Mouse (Mus musculus) stomach, embryonic 14.5 days (tissue): Measurements from ENCODE around the gene Hddc3. TPM values are rescaled to one million over a fixed set of nuclear protein-coding genes. Genes with fewer than 3 reads are reported as not detected.

ENCODE experiments used
- ATAC-seq: fragments of 200-750 bp; cut with Nextera tagmentation; 2 replicates; pipeline ENCODE4 v1.8.0; 2017; ENCODE audit warnings: low read depth, moderate TSS enrichment; ENCODE audit not compliant: insufficient number of reproducible peaks, insufficient read depth, low FRiP score
- H3K27ac ChIP-seq: fragments of 300-500 bp; sonication (generic); 2 replicates; pipeline ENCODE4 v1.5.1; 2014; ENCODE audit warnings: mild to moderate bottlenecking, low read length, moderate library complexity, mixed read lengths
- H3K27me3 ChIP-seq: fragments of 300-500 bp; sonication (generic); 2 replicates; pipeline ENCODE4 v1.6.1; 2014; ENCODE audit warnings: low read length, control low read depth, mixed read lengths; ENCODE audit not compliant: control insufficient read depth, insufficient read depth
- H3K36me3 ChIP-seq: fragments of 300-500 bp; sonication (generic); 2 replicates; pipeline ENCODE4 v1.6.1; 2014; ENCODE audit warnings: mild to moderate bottlenecking, control low read depth, low read length, moderate library complexity, mixed read lengths; ENCODE audit not compliant: control insufficient read depth, insufficient read depth
- H3K4me1 ChIP-seq: fragments of 300-500 bp; sonication (generic); 2 replicates; pipeline ENCODE4 v1.6.1; 2014; ENCODE audit warnings: low read length, control low read depth, mixed read lengths; ENCODE audit not compliant: control insufficient read depth, insufficient read depth
- H3K4me2 ChIP-seq: fragments of 300-500 bp; sonication (generic); replicated peaks from 2 replicates; pipeline ENCODE4 v1.6.1; 2014; ENCODE audit warnings: low read depth, low read length, control low read depth
- H3K4me3 ChIP-seq: fragments of 300-500 bp; sonication (generic); 2 replicates; pipeline ENCODE4 v1.5.1; 2014; ENCODE audit warnings: low read depth, low read length, control low read depth
- H3K9ac ChIP-seq: fragments of 300-500 bp; sonication (generic); replicated peaks from 2 replicates; pipeline ENCODE4 v1.6.1; 2014; ENCODE audit warnings: low read depth, mild to moderate bottlenecking, control low read depth, low read length, moderate library complexity, mixed read lengths
- H3K9me3 ChIP-seq: fragments of 300-500 bp; sonication (generic); 2 replicates; pipeline ENCODE4 v1.6.1; 2016; ENCODE audit warnings: low read depth, low read length, control low read depth; ENCODE audit not compliant: control insufficient read depth
- WGBS: fragments of 180-500 bp; shearing (Covaris S2); extraction: QIAGEN DNeasy Blood & Tissue Kit; methylation state at CpG from one replicate; pipeline ENCODE4 v1.1.7; 2014; 5-methylcytosine and 5-hydroxymethylcytosine counted together
- polyA plus RNA-seq: library from polyadenylated mRNA; unstranded; fragments of >200 nt; fragmentation: Nextera tagmentation; extraction: Ambion mirVana; gene quantifications from 2 replicates; pipeline ENCODE4 v1.2.1, GENCODE M21; 2014

The Hddc3 gene
- polyA plus RNA-seq: 24.3 and 26.5 TPM in 2 replicates

DNA sequence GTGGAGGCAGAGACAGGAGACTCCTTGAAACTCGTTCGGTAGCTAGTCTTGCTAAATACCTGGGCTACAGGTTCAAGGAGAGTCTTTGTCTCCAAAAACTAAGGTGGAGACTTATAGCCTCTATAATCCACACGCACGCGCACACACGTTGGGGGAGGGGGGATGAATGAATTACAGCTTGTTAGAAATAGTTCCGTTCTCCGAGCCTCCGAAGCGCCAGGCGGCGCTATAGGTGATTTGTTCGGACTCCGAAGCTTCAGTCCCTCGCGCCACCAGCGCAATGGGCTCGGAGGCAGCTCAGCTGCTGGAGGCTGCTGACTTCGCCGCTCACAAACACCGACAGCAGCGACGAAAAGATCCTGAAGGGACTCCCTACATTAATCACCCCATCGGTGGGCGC lies at the start of gene Hddc3:
Gene Hddc3, plus strand, starts transcription at position 247 of the 400 bp plus-strand sequence.
- Histone ChIP-seq H3K4me1 (peaks cover 24% of the 10 kb centered on the region; the same call in 1 of the 2 replicates), H3K9ac (peak within 1 kb of the TSS; percentile 77), H3K36me3 (no peaks in the 10 kb centered on the region; the same call in 1 of the 2 replicates), H3K9me3 (no peaks in the 10 kb centered on the region), H3K4me3 (peak within 1 kb of the TSS; percentile 51), H3K4me2 (peak within 1 kb of the TSS; percentile 95), H3K27me3 (no peaks in the 10 kb centered on the region), H3K27ac (no peak within 1 kb of the TSS)
- 1% methylated on average over 25 of the region's 25 CpGs for WGBS
- ATAC-seq: peak; percentile 14; the same call in 1 of the 2 replicates

DNA sequence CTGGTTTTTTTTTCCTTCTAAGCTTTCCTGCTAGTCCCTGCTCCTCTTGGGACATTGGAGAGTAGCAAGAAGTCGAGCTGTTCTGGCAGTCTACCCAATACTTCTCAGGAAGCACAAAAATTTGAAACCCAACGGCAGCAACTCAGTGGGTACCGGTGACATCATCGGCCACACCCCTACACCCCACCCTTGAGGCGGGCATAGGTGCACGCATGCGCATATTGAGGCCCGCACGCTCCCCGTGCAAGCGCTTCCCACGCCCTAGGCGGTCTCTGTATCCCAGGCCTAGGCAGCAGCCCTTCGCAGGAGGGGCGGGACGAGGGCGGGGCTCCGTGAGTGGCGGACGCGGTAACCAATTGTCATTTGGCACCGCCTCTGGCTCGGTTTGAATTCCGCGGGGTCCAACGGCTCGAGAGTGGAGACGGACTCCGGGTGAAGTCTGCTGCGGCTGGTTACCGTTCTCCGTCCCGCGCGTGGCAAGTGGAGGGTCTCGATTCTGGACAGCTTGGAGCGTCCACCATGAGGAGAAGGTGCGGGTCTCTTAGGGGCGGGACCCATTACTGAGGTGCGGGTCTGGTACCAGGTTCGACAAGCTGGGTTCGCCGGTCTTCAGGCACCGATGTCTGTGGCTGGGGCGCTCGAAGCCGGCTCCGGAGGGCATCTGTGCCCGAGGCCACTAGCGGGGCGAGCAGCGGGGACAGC lies 48.7 kb upstream of the Hddc3 start, which contains the start of gene Prc1:
Gene Prc1, plus strand, starts transcription at position 389 of the 702 bp plus-strand sequence.
- peak within 1 kb of the TSS; percentile 55 for H3K9ac ChIP-seq
- ATAC-seq: peak; percentile 99
- H3K4me3 ChIP-seq: peak within 1 kb of the TSS; percentile 46
- H3K4me1 ChIP-seq: peaks cover 3% of the 10 kb centered on the region
- under 1% methylated on average over 51 of the region's 52 CpGs for WGBS
- H3K9me3 ChIP-seq: no peaks in the 10 kb centered on the region
- peak within 1 kb of the TSS; percentile 45 for H3K4me2 ChIP-seq
- peaks cover 2% of the 10 kb centered on the region; the same call in 1 of the 2 replicates for H3K36me3 ChIP-seq
- peak within 1 kb of the TSS; percentile 74 for H3K27ac ChIP-seq
- no peaks in the 10 kb centered on the region for H3K27me3 ChIP-seq

DNA sequence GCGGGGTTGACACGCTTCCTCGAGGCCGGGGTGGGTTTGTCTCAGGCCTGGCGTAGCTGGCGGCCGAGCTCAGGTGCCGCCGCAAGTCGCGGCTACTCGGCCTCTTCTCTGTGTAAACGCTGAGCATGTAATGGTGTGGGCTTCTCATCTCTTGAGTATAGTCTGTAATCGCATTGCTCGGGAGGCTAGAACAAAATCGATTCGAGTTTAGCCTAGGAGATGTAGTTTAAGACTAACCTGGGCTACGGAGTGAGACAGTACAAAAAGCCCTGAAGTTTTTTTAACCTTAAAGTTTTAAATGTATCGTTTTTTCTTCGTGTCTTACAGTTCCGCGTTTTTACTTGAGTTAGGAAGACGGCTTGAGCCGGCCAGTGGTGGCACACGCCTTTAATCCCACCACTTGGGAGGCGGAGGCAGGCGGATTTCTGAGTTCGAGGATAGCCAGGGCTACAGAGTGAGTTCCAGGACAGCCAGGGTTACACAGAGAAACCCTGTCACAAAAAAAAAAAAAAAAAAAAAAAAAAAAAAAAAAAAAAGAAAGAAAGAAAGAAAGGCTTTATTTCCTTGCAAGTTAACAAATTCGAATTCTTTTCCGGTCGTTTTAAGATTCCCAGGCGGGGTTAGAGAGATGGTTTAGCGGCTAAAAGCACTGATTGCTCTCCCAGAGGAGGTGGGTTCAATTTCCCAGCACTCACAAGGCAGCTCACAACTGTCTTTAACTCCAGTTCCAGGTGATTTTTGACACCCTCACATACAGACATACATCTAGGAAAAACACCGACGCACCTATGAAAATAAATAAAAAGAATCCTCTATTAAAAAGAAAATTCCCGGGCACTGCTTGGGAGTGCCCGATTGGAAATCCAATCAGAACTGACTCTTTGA lies 47.9 kb upstream of the Hddc3 start:
- peaks cover 3% of the 10 kb centered on the region for H3K4me1 ChIP-seq
- peak overlapping the region; percentile 74 for H3K27ac ChIP-seq
- H3K9ac ChIP-seq: peak overlapping the region; percentile 55
- H3K36me3 ChIP-seq: no peaks in the 10 kb centered on the region; the same call in 1 of the 2 replicates
- H3K9me3 ChIP-seq: no peaks in the 10 kb centered on the region
- H3K4me2 ChIP-seq: peak overlapping the region; percentile 45
- no peak; the same call in 1 of the 2 replicates for ATAC-seq
- H3K4me3 ChIP-seq: peak overlapping the region; percentile 46
- 7% methylated on average over 37 of the region's 37 CpGs for WGBS
- H3K27me3 ChIP-seq: no peaks in the 10 kb centered on the region

DNA sequence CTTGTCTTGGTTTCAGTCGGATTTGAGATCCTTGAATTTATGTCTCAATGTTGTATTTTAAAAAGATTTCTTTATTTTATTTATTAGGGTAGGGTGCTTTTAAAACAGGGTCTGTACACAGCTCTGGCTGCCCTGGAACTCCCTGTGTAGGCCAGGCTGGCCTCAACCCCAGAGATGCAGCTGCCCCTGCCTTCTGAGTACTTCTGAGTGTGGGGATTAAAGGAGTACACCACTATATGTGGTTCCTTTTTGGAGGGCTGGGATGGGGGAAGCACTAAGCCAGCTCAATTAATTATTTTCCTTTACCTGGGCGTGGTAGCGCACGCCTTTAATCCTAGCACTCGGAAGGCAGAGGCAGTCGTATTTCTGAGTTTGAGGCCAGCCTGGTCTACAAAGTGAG lies 46.4 kb upstream of the Hddc3 start:
- ATAC-seq: no peak
- Histone ChIP-seq H3K27ac (no peak overlapping the region), H3K4me1 (peaks cover 3% of the 10 kb centered on the region), H3K9ac (no peak overlapping the region), H3K9me3 (no peaks in the 10 kb centered on the region), H3K4me3 (no peak overlapping the region; the same call in 1 of the 2 replicates), H3K36me3 (peaks cover 10% of the 10 kb centered on the region), H3K27me3 (no peaks in the 10 kb centered on the region), H3K4me2 (no peak overlapping the region)
- 90% methylated on average over 6 of the region's 6 CpGs for WGBS

DNA sequence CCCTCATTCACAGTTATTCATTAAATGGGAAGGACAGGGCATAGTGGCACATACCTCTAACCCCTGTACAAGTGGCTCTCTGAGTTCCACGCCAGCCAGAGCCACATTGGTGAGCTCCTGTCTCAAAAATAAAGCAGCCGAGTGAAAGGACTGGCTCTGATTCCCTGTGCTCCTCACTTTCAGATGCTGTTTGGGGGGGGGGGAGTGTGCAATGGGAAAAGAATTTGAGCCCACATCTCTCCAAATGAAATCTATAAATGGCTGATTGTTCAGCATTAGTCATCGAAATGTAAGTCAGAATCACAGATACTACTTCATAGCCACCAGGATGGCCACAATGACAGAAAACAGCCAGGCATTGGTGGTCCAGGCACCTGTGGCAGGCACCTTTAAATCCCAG lies 45.9 kb upstream of the Hddc3 start:
- Histone ChIP-seq H3K9me3 (no peaks in the 10 kb centered on the region), H3K27ac (no peak overlapping the region), H3K9ac (no peak overlapping the region), H3K36me3 (peaks cover 15% of the 10 kb centered on the region), H3K4me2 (no peak overlapping the region), H3K4me1 (peaks cover 3% of the 10 kb centered on the region), H3K27me3 (no peaks in the 10 kb centered on the region), H3K4me3 (no peak overlapping the region)
- 86% methylated on average over 3 of the region's 3 CpGs for WGBS
- ATAC-seq: no peak

DNA sequence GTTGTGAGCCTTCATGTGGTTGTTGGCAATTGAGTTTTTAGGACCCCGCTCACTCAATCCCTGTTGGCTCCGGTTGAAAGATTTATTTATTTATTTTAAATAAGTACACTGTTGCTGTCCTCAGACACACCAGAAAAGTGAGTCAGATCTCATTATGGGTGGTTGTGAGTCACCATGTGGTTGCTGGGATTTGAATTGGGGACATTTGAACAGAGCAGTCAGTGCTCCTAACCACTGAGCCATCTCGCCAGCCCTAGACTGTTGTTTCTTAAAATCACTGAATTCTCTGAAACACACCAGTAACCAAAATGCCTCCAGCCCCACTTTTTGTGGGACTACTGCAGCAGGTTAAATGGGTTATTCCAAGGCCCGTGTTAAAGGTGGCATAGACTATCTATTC lies 44.1 kb upstream of the Hddc3 start:
- H3K4me2 ChIP-seq: no peak overlapping the region
- H3K9ac ChIP-seq: no peak overlapping the region
- no peaks in the 10 kb centered on the region for H3K9me3 ChIP-seq
- peaks cover 3% of the 10 kb centered on the region for H3K4me1 ChIP-seq
- H3K27ac ChIP-seq: no peak overlapping the region
- H3K4me3 ChIP-seq: no peak overlapping the region
- ATAC-seq: no peak
- H3K27me3 ChIP-seq: no peaks in the 10 kb centered on the region
- 95% methylated on average over 4 of the region's 4 CpGs for WGBS
- peaks cover 29% of the 10 kb centered on the region for H3K36me3 ChIP-seq

DNA sequence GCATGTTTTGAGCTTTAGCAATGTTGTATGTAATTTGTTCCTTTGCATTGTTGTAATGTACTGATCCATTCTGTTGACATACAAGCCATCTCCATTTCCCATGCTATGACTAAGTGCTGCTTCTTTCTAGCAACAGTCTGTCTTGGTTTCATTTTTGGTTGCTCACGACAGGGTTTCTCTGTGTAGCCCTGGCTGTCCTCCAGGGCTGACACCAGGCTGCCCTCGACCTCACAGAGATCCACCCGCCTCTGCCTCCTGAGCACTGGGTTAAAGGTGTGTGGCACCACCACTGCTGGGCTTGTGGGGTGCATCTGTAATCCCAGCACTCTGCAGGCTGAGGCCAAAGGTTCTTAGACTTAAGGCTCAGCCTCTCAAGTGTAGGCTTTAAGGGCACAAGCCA lies 43.3 kb upstream of the Hddc3 start:
- H3K9ac ChIP-seq: no peak overlapping the region
- H3K9me3 ChIP-seq: no peaks in the 10 kb centered on the region
- peaks cover 3% of the 10 kb centered on the region for H3K4me1 ChIP-seq
- H3K4me2 ChIP-seq: no peak overlapping the region
- no peaks in the 10 kb centered on the region for H3K27me3 ChIP-seq
- H3K4me3 ChIP-seq: no peak overlapping the region
- no peak overlapping the region for H3K27ac ChIP-seq
- WGBS: 91% methylated on average over 3 of the region's 3 CpGs
- peaks cover 36% of the 10 kb centered on the region for H3K36me3 ChIP-seq
- ATAC-seq: no peak

DNA sequence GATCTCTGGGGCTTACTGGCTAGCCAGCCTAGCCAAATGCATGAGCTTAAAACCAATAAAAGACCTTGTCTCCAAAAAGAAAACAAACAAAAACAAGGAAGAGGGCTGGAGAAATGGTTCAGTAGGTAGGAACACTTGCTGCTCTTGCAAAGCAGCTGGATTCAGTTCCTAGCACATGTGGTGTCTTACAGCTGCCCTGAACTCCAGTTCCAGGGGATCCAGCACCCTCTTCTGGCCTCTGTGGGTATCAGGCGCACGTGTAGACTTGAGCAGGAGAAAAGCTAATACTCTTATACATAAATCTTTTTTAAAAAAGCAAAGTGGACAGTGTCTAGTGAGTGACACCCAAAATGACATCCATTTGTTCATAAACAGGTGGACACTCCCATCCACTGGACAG lies 41.4 kb upstream of the Hddc3 start:
- peaks cover 54% of the 10 kb centered on the region for H3K36me3 ChIP-seq
- H3K4me1 ChIP-seq: no peaks in the 10 kb centered on the region
- H3K27me3 ChIP-seq: no peaks in the 10 kb centered on the region
- H3K4me3 ChIP-seq: no peak overlapping the region
- no peak overlapping the region for H3K4me2 ChIP-seq
- no peak overlapping the region for H3K9ac ChIP-seq
- no peak overlapping the region for H3K27ac ChIP-seq
- no peak for ATAC-seq
- 87% methylated on average over 2 of the region's 2 CpGs for WGBS
- no peaks in the 10 kb centered on the region for H3K9me3 ChIP-seq
